Mouse (Mus musculus): Measurements from ENCODE around the gene Traip. TPM values are rescaled to one million over a fixed set of nuclear protein-coding genes. Genes with fewer than 3 reads are reported as not detected.
A peak's percentile ranks its signal among the peaks of the same experiment; 100 is the strongest.
"Not testable (repeated sequence)": the region's sequence is repeated elsewhere in the genome, so short reads cannot be mapped to it uniquely, and the experiment has no call there.

Gene Traip
- total RNA-seq, 2 experiments from 2014 or later: 1.0 to 1.3 TPM

GRCm38 (mm10) chr9:107993013-107993412 lies 43.1 kb downstream of the Traip start:
- intact Hi-C loops (cut with DNase I): no loop called here
- DNase-seq: no peak

DNA sequence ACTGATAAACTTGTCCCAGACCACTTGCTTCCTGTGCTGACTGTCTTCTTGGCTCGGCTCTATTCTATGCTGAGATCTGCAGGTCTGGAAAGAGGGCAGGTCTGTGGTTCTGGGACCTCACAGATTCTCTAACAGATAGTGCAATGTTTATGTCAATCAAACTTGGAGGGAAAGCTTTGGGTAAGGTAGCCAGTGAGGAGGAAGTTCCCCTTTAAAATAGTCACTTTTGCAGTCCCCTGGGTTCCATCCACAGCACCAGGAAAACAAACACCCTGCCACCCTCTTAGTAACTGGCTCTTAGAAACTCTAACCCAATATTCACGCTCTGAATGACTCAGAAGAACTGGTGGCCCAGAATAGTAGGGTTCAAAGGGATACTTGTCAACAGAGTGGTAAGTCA lies 44.5 kb downstream of the Traip start:
- no peak for DNase-seq

GRCm38 (mm10) chr9:107995513-107995912 lies 45.6 kb downstream of the Traip start:
- no peak for DNase-seq
- intact Hi-C loops (cut with DNase I): no loop called here

More for the DNA sequence above, 44.5 kb downstream of the Traip start:
- intact Hi-C loops (cut with DNase I): no loop called here

GRCm38 (mm10) chr9:107996049-107996448 lies 46.1 kb downstream of the Traip start, which contains the start of gene Gm20662:
Gene Gm20662, plus strand, starts transcription at chr9:107996349.
- DNase-seq: no peak
- intact Hi-C loops (cut with DNase I): no loop called here

DNA sequence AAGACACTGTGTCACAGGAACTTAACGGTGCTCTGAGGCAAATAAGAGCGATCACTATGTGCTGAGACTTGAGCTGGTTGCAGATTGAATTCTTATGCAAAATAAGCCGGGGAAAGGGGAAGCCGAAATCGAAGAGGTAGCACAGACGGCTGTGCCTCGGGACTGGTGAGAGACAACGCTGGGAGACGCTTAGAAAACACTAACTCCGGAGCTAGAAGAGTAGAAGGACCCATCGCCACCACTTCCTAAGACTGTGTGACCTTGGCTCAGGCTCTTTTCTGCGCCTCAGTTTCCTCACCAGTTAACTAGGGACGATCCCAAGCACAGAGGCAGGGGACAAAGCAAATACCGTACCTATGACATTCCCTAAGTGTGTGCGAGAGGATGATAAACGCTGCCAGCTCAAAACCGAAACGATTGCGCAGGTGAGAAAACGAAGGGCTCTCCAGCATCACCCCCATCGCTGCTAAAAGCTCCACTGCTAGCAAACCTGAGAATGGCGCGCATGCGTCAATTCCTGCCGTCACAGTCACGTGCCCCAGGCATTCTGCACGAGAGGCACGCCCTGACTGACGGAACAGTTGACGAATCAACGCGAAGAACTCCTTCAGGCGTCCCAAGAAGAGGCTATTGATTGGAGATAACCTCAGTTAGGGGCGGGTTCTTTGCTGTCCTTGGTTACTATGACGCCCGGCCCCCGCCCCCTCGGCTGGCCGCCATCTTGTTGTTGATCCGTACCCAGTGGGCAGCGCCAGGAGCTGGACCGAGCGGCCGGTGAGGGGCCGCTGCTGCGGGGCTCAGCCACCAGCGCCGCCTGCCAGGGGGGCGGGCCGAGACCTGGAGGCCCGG lies 52.2 kb downstream of the Traip start, which contains the start of gene Ip6k1:
Gene Ip6k1, plus strand, starts transcription at position 580 of the 849 bp plus-strand sequence.
- intact Hi-C loops (cut with DNase I): loop anchor here (2.0 kb wide), 1 partner anchor 49 kb away; no protein-coding TSS in a partner anchor
- DNase-seq: peak; percentile 99 to 100

- DNase-seq: no peak
- intact Hi-C loops (cut with DNase I): loop anchor here (2.0 kb wide), 1 partner anchor 48 kb away; no protein-coding TSS in a partner anchor
These were observed 53.0 kb downstream of the Traip start for GRCm38 (mm10) chr9:108002778-108003530.

GRCm38 (mm10) chr9:108003531-108003890 lies 53.6 kb downstream of the Traip start:
- DNase-seq: peak in 1 of 2 experiments; percentile 14
- intact Hi-C loops (cut with DNase I): loop anchor here (2.0 kb wide), 1 partner anchor 47 kb away; no protein-coding TSS in a partner anchor

- DNase-seq: no peak
- intact Hi-C loops (cut with DNase I): no loop called here
These were observed 58.1 kb downstream of the Traip start for GRCm38 (mm10) chr9:108008041-108008440.

DNA sequence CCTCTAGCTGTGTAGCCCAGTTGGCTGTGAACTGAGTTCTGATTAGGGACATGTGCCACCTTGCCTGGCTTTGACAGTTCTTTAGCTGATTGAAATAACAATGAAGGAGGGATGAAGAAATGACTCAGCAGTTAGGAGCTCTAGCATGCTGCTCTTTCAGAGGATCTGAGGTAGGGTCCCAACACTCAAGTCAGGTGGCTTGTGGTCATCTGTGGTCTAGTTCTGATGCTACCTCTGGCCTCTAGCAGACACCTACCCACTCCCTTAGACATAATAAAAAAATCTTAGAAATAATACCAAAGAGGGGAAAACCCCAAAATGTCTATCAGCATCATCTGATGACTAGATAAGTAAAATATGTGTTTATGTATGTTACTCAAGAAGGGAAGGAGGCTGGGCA lies 60.4 kb downstream of the Traip start:
- no peak for DNase-seq
- intact Hi-C loops (cut with DNase I): no loop called here

DNA sequence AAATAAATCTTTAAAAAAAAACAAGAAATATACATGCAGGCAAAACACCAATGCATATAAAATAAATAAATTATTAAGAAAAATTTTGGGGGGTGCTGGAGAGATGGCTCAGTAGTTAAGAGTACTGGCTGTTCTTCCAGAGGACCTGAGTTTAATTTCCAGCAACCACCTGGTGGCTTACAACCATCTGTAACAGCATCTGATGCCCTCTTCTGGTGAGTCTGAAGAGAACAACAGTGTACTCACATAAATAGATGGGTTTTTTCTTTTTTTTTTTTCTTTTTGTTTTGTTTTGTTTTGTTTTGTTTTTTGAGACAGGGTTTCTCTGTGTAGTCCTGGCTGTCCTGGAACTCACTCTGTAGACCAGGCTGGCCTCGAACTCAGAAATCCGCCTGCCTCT lies 63.6 kb downstream of the Traip start:
- intact Hi-C loops (cut with DNase I); DNase-seq: not testable (repeated sequence)

- no peak for DNase-seq
- intact Hi-C loops (cut with DNase I): no loop called here
These were observed 67.2 kb downstream of the Traip start for GRCm38 (mm10) chr9:108017127-108017526.

- intact Hi-C loops (cut with DNase I): no loop called here
- DNase-seq: no peak
These were observed 70.8 kb downstream of the Traip start for GRCm38 (mm10) chr9:108020741-108021140.

Other genes with a start within 250 kb of the Traip start
- 10 to 100 TPM; 16.0 to 16.9 TPM for gene Sema3f, start 239.7 kb upstream of the Traip start, total RNA-seq (2021)
- 10 to 100 TPM; 47.2 to 52.6 TPM for gene Rbm5, start 179.1 kb upstream of the Traip start, total RNA-seq (2021)
- 10 to 100 TPM; 29.0 to 30.7 TPM for gene Rbm6, start 76.9 kb upstream of the Traip start, total RNA-seq (2021)
- 10 to 100 TPM; 11.9 to 12.2 TPM for gene Mon1a, start 62.0 kb upstream of the Traip start, total RNA-seq (2021)
- 1 to 10 TPM; 1.8 to 2.2 TPM for gene Mst1r, start 43.3 kb upstream of the Traip start, total RNA-seq (2021)
- gene Actl11, start 21.7 kb upstream of the Traip start, total RNA-seq (2021): not detected
- not detected for gene Camkv, start 14.5 kb upstream of the Traip start, total RNA-seq (2021)
- 10 to 100 TPM; 11.6 to 20.2 TPM for gene Uba7, start 25.4 kb downstream of the Traip start, total RNA-seq (2021)
- gene Gm20661, start 32.9 kb downstream of the Traip start, total RNA-seq (2021): under 1 TPM; 0.25 to 0.30 TPM
- 10 to 100 TPM; 10.3 to 11.8 TPM for gene Inka1, start 35.7 kb downstream of the Traip start, total RNA-seq (2021)
- gene Cdhr4, start 42.4 kb downstream of the Traip start, total RNA-seq (2021): 1 to 10 TPM in 1 of 2 experiments, under 1 TPM in 1; 0.14 to 1.0 TPM
- 1 to 10 TPM; 1.4 to 1.5 TPM for gene Gm20662, start 46.2 kb downstream of the Traip start, total RNA-seq (2021)
- gene Ip6k1, start 52.4 kb downstream of the Traip start, total RNA-seq (2021): 10 to 100 TPM; 45.2 to 48.0 TPM
- gene Gmppb, start 99.1 kb downstream of the Traip start, total RNA-seq (2021): 10 to 100 TPM in 1 of 2 experiments, 1 to 10 TPM in 1; 8.4 to 10.4 TPM
- gene Amigo3, start 103.0 kb downstream of the Traip start, total RNA-seq (2021): 1 to 10 TPM; 1.1 to 1.4 TPM
- not detected for gene Mst1, start 130.3 kb downstream of the Traip start, total RNA-seq (2021)
- gene Rnf123, start 133.2 kb downstream of the Traip start, total RNA-seq (2021): 10 to 100 TPM; 94.2 to 97.4 TPM
- 10 to 100 TPM; 38.6 to 50.2 TPM for gene Apeh, start 144.5 kb downstream of the Traip start, total RNA-seq (2021)
- under 1 TPM in 1 of 2 experiments, not detected in 1; 0.03 TPM for gene Bsn, start 240.2 kb downstream of the Traip start, total RNA-seq (2021)

Data from heart, postnatal 36 days (tissue).